Mouse (Mus musculus) lung, adult 2 months (tissue): Measurements from ENCODE around the gene BC048403.
A peak's percentile ranks its signal among the peaks of the same experiment; 100 is the strongest.

ENCODE experiments used
- CTCF ChIP-seq: fragments of 200-500 bp; IDR thresholded peaks from 2 replicates; pipeline ENCODE4 v1.5.1; 2011; ENCODE audit warnings: mild to moderate bottlenecking, low read length, control low read depth; ENCODE audit not compliant: insufficient read depth
- POLR2A ChIP-seq: fragments of 200-500 bp; IDR thresholded peaks from 2 replicates; pipeline ENCODE4 v1.6.1; 2011; ENCODE audit warnings: low read depth, mild to moderate bottlenecking, control low read depth, low read length, borderline replicate concordance; ENCODE audit errors: extremely low read depth

- TF ChIP-seq CTCF (peak; percentile 56), POLR2A (no peak)
Measured at GRCm38 (mm10) chr10:121770624-121771577, 31.2 kb downstream of the BC048403 start.
